ENCODE assay signal across 23 mouse cellular contexts in the genomic region with DNA sequence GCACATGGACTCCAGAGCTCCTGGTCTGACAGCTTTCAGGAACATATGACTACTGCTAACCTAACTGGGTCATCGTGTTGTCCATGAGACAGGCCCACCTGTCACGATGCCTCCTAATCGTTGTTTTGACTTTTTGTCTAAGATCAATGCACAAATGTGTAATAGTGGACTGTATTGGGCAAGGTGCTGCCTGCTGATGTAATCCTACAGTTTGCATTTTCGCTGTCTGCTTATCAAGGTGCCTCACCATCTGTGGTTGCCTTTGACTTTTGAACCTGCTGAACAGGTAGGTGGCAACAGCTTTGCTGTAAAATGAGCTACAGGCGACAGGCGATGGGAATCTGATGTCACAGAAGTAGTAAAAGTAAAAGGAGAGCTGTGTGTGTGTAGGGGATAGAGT.
A peak's percentile ranks its signal among the peaks of the same experiment; 100 is the strongest.
DNase-seq lines count a peak whose midpoint lies in the region; ATAC-seq and TF ChIP-seq lines count a peak whose summit lies in the region.
"Had no signal": no experiment of that assay in that cellular context is flagged by ENCODE, and none has a peak within 500 bp of the region (broad histone marks: within the 10 kb centered on the region; RNA-seq: fewer than 3 reads in every experiment).

No protein-coding gene starts in this region.

- no peak overlapping the region for H3K4me3 ChIP-seq in heart, embryonic 12.5 days
- H3K4me3 ChIP-seq in liver, embryonic 16.5 days (ENCODE audit: low read depth, low read length) = no peak overlapping the region
- H3K4me3 ChIP-seq in liver, embryonic 12.5 days = no peak overlapping the region
- H3K4me3 ChIP-seq in intestine, embryonic 16.5 days (ENCODE audit: low read length) = no peak overlapping the region
- H3K4me3 ChIP-seq in myocyte = no peak overlapping the region
- H3K4me3 ChIP-seq: embryonic facial prominence, embryonic 13.5 days; embryonic facial prominence, embryonic 15.5 days; erythroblast, embryonic 14.5 days; forebrain, embryonic 10.5 days; forebrain, embryonic 12.5 days had no signal

- DNase-seq in heart, adult 11 months = peak; percentile 85
- no peak for DNase-seq in layer of hippocampus, postnatal 14 days (ENCODE audit: low spot score in 2 of 2)
- DNase-seq: adrenal gland, adult 2 months; adrenal gland, postnatal 10 days; adrenal gland, postnatal 25 days; cerebellum, adult 11 months; cerebellum, adult 18-20 months; cerebellum, adult 8-10 months; cerebellum, adult 9-11 months; cerebellum, postnatal 14 days; cerebellum, postnatal 36 days; embryo, embryonic 11 days had no signal

- 89% methylated on average over 6 of the region's 6 CpGs for WGBS in heart, embryonic 12.5 days
- 52% methylated on average over 6 of the region's 6 CpGs for WGBS in liver, embryonic 16.5 days (ENCODE audit: insufficient replicate concordance)
- 68% methylated on average over 6 of the region's 6 CpGs for WGBS in liver, embryonic 12.5 days (ENCODE audit: insufficient replicate concordance)
- WGBS in intestine, embryonic 16.5 days = 83% methylated on average over 6 of the region's 6 CpGs

- no peaks in the 10 kb centered on the region for H3K36me3 ChIP-seq in heart, embryonic 12.5 days
- no peaks in the 10 kb centered on the region for H3K36me3 ChIP-seq in liver, embryonic 16.5 days (ENCODE audit: control insufficient read depth, insufficient read depth)
- H3K36me3 ChIP-seq in liver, embryonic 12.5 days = no peaks in the 10 kb centered on the region
- no peaks in the 10 kb centered on the region for H3K36me3 ChIP-seq in intestine, embryonic 16.5 days (ENCODE audit: control insufficient read depth, insufficient read depth, low read length)
- no peaks in the 10 kb centered on the region for H3K36me3 ChIP-seq in myocyte (ENCODE audit: control insufficient read depth, insufficient read depth)
- H3K36me3 ChIP-seq: embryonic facial prominence, embryonic 13.5 days; embryonic facial prominence, embryonic 15.5 days; forebrain, embryonic 10.5 days; forebrain, embryonic 12.5 days had no signal

- peaks cover 36% of the 10 kb centered on the region for H3K4me1 ChIP-seq in heart, embryonic 12.5 days (replicated peaks)
- no peaks in the 10 kb centered on the region for H3K4me1 ChIP-seq in liver, embryonic 16.5 days (ENCODE audit: control insufficient read depth, low read depth, low read length)
- no peaks in the 10 kb centered on the region for H3K4me1 ChIP-seq in liver, embryonic 12.5 days
- peaks cover 19% of the 10 kb centered on the region for H3K4me1 ChIP-seq in intestine, embryonic 16.5 days (ENCODE audit: control insufficient read depth, insufficient read depth, low read length)
- H3K4me1 ChIP-seq: embryonic facial prominence, embryonic 13.5 days; embryonic facial prominence, embryonic 15.5 days; forebrain, embryonic 12.5 days had no signal

- peaks cover 6% of the 10 kb centered on the region; the same call in 1 of the 2 replicates for H3K9me3 ChIP-seq in heart, embryonic 12.5 days (replicated peaks)
- H3K9me3 ChIP-seq in liver, embryonic 16.5 days (replicated peaks; ENCODE audit: control insufficient read depth, low read length) = no peaks in the 10 kb centered on the region
- H3K9me3 ChIP-seq in liver, embryonic 12.5 days (replicated peaks) = no peaks in the 10 kb centered on the region
- H3K9me3 ChIP-seq in intestine, embryonic 16.5 days (ENCODE audit: control insufficient read depth, low read length) = no peaks in the 10 kb centered on the region
- H3K9me3 ChIP-seq: embryonic facial prominence, embryonic 13.5 days; embryonic facial prominence, embryonic 15.5 days; forebrain, embryonic 10.5 days; forebrain, embryonic 12.5 days had no signal

- no peaks in the 10 kb centered on the region for H3K27me3 ChIP-seq in heart, embryonic 12.5 days (replicated peaks)
- no peaks in the 10 kb centered on the region for H3K27me3 ChIP-seq in liver, embryonic 16.5 days (ENCODE audit: control insufficient read depth, insufficient read depth, low read depth, low read length)
- H3K27me3 ChIP-seq in liver, embryonic 12.5 days (replicated peaks) = no peaks in the 10 kb centered on the region
- H3K27me3 ChIP-seq in intestine, embryonic 16.5 days (replicated peaks; ENCODE audit: control insufficient read depth, insufficient read depth, low read length) = peaks cover 20% of the 10 kb centered on the region
- H3K27me3 ChIP-seq in myocyte (ENCODE audit: control insufficient read depth, insufficient read depth, insufficient read length) = no peaks in the 10 kb centered on the region
- H3K27me3 ChIP-seq: embryonic facial prominence, embryonic 13.5 days; embryonic facial prominence, embryonic 15.5 days; forebrain, embryonic 12.5 days had no signal

- no peak overlapping the region for H3K27ac ChIP-seq in heart, embryonic 12.5 days (ENCODE audit: poor library complexity, severe bottlenecking)
- no peak overlapping the region for H3K27ac ChIP-seq in liver, embryonic 16.5 days (ENCODE audit: low read length)
- H3K27ac ChIP-seq in liver, embryonic 12.5 days = no peak overlapping the region
- no peak overlapping the region for H3K27ac ChIP-seq in intestine, embryonic 16.5 days (ENCODE audit: low read length)
- H3K27ac ChIP-seq: embryonic facial prominence, embryonic 13.5 days; embryonic facial prominence, embryonic 15.5 days; forebrain, embryonic 10.5 days; forebrain, embryonic 12.5 days had no signal

- H3K9ac ChIP-seq in heart, embryonic 12.5 days = no peak overlapping the region
- no peak overlapping the region for H3K9ac ChIP-seq in liver, embryonic 16.5 days (ENCODE audit: low read depth, low read length)
- H3K9ac ChIP-seq in liver, embryonic 12.5 days = no peak overlapping the region
- H3K9ac ChIP-seq in intestine, embryonic 16.5 days (ENCODE audit: low read depth, low read length) = no peak overlapping the region
- H3K9ac ChIP-seq: embryonic facial prominence, embryonic 13.5 days; embryonic facial prominence, embryonic 15.5 days; forebrain, embryonic 12.5 days had no signal

- H3K4me2 ChIP-seq in heart, embryonic 12.5 days = no peak overlapping the region
- no peak overlapping the region for H3K4me2 ChIP-seq in liver, embryonic 16.5 days (ENCODE audit: low read depth, low read length)
- no peak overlapping the region for H3K4me2 ChIP-seq in liver, embryonic 12.5 days
- no peak overlapping the region for H3K4me2 ChIP-seq in intestine, embryonic 16.5 days (ENCODE audit: low read depth, low read length)
- peak overlapping the region; percentile 30 for H3K4me2 ChIP-seq in myocyte (ENCODE audit: low read depth)
- H3K4me2 ChIP-seq: embryonic facial prominence, embryonic 13.5 days; embryonic facial prominence, embryonic 15.5 days; forebrain, embryonic 12.5 days had no signal

- no peak for TF ChIP-seq POLR2A in myocyte (IDR thresholded peaks at IDR 0.05; ENCODE audit: insufficient read length, low read depth)

- no peak overlapping the region for H3ac ChIP-seq in myocyte (ENCODE audit: control insufficient read depth, insufficient read length)

- ATAC-seq in heart, embryonic 12.5 days (ENCODE audit: insufficient number of reproducible peaks, low FRiP score) = no peak
- peak; percentile 53; the same call in 1 of the 2 replicates for ATAC-seq in liver, embryonic 16.5 days (ENCODE audit: low read depth)
- no peak for ATAC-seq in liver, embryonic 12.5 days
- peak; percentile 26; the same call in 1 of the 2 replicates for ATAC-seq in intestine, embryonic 16.5 days
- ATAC-seq: forebrain, embryonic 14.5 days had no signal

- H3K79me2 ChIP-seq in myocyte (ENCODE audit: control insufficient read depth, insufficient read depth) = no peaks in the 10 kb centered on the region

TF ChIP-seq in myocyte, 11 proteins besides CTCF, POLR2A, EP300 and RAD21:
- TF ChIP-seq POLR2AphosphoS2 (IDR thresholded peaks at IDR 0.05; ENCODE audit: insufficient read length, low read depth) (no peak), MYOD1 (IDR thresholded peaks at IDR 0.05; ENCODE audit: control insufficient read depth in 1 of 3, insufficient read length in 2 of 3, low read depth in 2 of 3) (no peak), REST (IDR thresholded peaks at IDR 0.05; ENCODE audit: insufficient read depth, insufficient read length) (no peak), TCF3 (IDR thresholded peaks at IDR 0.05; ENCODE audit: insufficient read length, low read depth) (no peak), MYOG (IDR thresholded peaks at IDR 0.05; ENCODE audit: control insufficient read depth in 1 of 3, insufficient read depth in 1 of 3, insufficient read length in 2 of 3, low read depth in 2 of 3) (no peak), MAX (IDR thresholded peaks at IDR 0.05; ENCODE audit: low read depth) (no peak), E2F4 (IDR thresholded peaks at IDR 0.05; ENCODE audit: insufficient read depth) (no peak), SRF (IDR thresholded peaks at IDR 0.05; ENCODE audit: control insufficient read depth, insufficient read length, low read depth) (no peak), CEBPB (IDR thresholded peaks at IDR 0.05; ENCODE audit: insufficient read depth, poor library complexity, severe bottlenecking) (no peak), TCF12 (IDR thresholded peaks at IDR 0.05; ENCODE audit: insufficient read depth, poor library complexity, severe bottlenecking) (no peak), USF1 (IDR thresholded peaks at IDR 0.05; ENCODE audit: low read depth) (no peak)

Comparison
In these comparisons a context has a peak if more than half of its experiments do, and no peak if none do; other contexts are left out.
1. ATAC-seq: peak in liver, embryonic 16.5 days (single experiment) and intestine, embryonic 16.5 days (single experiment); none in heart, embryonic 12.5 days (single experiment) and liver, embryonic 12.5 days (single experiment).